Mouse (Mus musculus) cortical plate, adult 2 months (tissue): ENCODE data around the gene Hdgfl2. TPM values are rescaled to one million over a fixed set of nuclear protein-coding genes. Genes with fewer than 3 reads are reported as not detected.

Experiments
- H3K27ac ChIP-seq: fragments of 200-500 bp; 2 replicates; pipeline ENCODE4 v1.5.1; 2012; ENCODE audit warnings: low read length, control low read depth, inconsistent platforms; ENCODE audit not compliant: insufficient read depth
- H3K4me1 ChIP-seq: fragments of 200-500 bp; 2 replicates; pipeline ENCODE4 v1.6.1; 2011; ENCODE audit warnings: low read length; ENCODE audit not compliant: control insufficient read depth, insufficient read depth
- H3K4me3 ChIP-seq: fragments of 200-500 bp; 2 replicates; pipeline ENCODE4 v1.5.1; 2011; ENCODE audit warnings: mild to moderate bottlenecking, low read length, control low read depth; ENCODE audit not compliant: insufficient read depth
- CTCF ChIP-seq: fragments of 200-500 bp; IDR thresholded peaks from 2 replicates; pipeline ENCODE4 v1.5.1; 2011; ENCODE audit warnings: mild to moderate bottlenecking, control low read depth, low read length; ENCODE audit not compliant: insufficient read depth; ENCODE audit errors: extremely low read depth
- POLR2A ChIP-seq: fragments of 200-500 bp; IDR thresholded peaks from 2 replicates; pipeline ENCODE4 v1.6.1; 2011; ENCODE audit warnings: mild to moderate bottlenecking, low read length, control low read depth; ENCODE audit not compliant: insufficient read depth; ENCODE audit errors: extremely low read depth
- polyA plus RNA-seq: library from polyadenylated mRNA; depleted of rRNA; stranded (reverse); fragments of >200 nt; gene quantifications from 2 replicates; pipeline ENCODE4 v1.2.3, GENCODE M21; 2012

Gene Hdgfl2
- polyA plus RNA-seq, 1 experiment, result 126 TPM

DNA sequence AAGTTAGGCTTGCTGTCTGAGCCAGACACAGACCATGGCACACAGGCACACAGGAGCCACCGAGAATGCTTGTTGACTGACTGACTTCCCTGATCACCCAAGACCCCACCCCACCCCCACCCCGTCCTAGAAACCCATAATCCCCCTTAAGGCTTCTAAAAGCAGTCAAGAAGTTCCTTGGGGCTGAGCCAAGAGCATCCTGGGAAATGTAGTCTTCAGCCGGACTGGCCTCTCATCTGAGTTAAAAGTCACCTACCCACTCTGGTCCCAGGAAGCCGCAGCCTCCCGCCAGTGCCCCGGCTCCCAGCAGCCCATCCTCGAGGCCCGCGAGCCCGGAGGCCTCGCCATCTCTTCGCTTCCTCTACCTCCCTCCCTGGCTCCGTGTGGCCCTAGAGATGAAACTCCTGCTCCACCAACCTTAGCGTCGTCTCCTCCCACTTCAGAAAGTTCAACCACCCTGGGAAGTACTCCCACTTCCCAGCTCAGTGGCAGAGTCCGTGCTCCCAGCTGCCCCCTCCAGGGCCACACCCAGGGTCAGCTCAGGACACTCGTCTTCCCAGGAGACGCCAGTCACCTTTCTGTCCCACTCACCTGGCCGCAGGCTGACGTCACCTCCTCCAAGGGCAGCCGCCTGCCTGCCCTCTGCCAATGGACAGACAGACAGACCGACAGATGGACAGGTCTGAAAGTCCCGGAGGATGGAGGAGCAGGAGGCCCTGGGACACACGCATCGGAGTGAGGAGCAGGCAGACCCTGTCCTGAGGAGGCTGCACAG, 58.6 kb downstream of the Hdgfl2 start:
- no peak for TF ChIP-seq POLR2A
- no peak for TF ChIP-seq CTCF
- Histone ChIP-seq H3K27ac (no peak overlapping the region), H3K4me3 (peak overlapping the region; percentile 96), H3K4me1 (peaks cover 6% of the 10 kb centered on the region; the same call in 1 of the 2 replicates)

- Histone ChIP-seq H3K27ac (peak overlapping the region; percentile 59; the same call in 1 of the 2 replicates), H3K4me3 (peak overlapping the region; percentile 96), H3K4me1 (peaks cover 5% of the 10 kb centered on the region; the same call in 1 of the 2 replicates)
- TF ChIP-seq POLR2A, result no peak
- no peak for TF ChIP-seq CTCF
Observed at GRCm38 (mm10) chr17:56139355-56139754, 59.9 kb downstream of the Hdgfl2 start.

DNA sequence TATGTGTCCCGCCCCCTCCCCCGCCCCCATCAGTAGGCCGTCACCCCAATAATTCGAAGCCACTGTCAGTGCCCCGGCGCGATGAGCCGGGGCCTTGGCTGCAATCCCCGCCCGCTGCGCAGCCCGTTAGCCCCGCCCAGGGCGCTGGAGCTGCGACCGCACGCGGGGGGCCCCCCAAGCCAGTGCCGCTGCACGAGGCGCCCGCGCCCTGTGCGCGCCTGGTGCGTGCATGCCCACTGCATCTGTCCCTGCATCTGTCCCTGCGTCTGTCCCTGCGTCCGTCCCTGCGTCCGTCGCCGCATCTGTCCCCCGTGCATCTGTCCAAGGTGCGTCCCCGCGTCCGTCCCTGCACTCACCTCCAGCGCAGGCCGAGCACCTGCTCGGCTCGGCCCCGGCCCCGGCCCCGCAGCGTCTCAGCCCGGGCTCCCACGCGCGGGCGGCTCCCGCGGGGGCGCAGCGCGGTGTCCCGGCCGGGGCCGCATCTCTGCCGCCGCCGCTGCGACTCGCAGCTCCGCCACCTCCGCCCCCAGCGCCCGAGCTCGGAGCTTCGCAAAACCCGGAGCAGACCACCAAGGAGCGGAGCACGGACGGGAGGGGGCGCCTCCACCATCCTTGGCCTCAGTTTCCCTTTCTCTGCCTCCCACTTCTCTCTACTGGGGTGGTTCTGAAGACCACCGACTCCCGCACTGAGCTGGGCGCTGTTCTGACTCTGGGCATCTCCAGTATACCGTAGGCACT, 60.6 kb downstream of the Hdgfl2 start, which contains the start of gene Sema6b:
TSS of gene Sema6b (minus strand) at position 486 of the 738 bp plus-strand sequence.
- peaks cover 3% of the 10 kb centered on the region; the same call in 1 of the 2 replicates for H3K4me1 ChIP-seq

DNA sequence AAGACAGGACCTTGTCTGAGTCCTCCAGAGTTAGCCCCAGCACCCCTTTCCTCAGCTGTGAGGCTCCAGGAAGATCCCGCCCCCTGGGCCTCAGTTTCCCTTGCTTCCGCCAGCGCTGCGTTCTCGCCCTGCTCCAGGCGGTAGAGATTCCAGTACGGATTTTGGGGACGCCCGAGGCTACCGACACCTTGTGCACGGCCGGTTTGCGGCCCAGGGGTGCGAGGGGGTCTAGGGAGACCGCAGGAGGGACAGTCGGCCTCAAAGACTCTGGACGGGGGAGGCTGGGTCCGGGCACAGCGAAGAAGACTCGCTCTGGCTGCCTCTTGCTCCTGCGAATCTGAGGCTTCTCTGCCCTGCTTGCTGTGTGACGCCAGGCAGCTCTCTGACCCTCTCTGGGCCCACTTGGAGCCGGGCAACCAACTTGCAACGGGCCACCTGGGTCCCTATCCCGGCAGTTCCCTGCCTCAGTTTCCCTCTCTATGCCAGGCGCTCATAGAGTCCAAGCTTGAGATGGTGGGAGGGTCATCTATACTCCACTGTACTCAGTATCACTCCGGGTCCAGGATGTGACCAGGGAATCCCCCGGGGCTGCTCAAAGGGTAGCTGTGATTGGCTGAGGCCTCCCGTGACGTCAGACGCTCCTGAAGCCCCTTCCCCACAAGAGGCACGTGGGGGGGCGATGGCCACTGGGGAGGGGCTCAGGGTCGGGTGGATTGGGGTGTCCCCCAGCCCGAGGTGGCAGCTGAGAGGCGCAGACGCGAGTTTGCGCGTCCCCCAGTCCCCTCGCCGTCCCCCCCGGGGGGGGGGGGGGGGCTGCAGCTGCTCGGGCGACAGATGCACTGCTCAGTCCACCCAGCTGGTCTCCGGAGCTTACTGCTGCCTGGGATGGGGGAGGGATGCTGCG, 62.5 kb downstream of the Hdgfl2 start:
- no peaks in the 10 kb centered on the region; the same call in 1 of the 2 replicates for H3K4me1 ChIP-seq
- H3K27ac ChIP-seq, result 0 out of 2 replicates have a peak overlapping the region, but pooled peaks have one; percentile 27
- TF ChIP-seq CTCF (no peak), POLR2A (peak; percentile 22; the same call in 1 of the 2 replicates)
- H3K4me3 ChIP-seq, result peak overlapping the region; percentile 82

More for the DNA sequence above, 60.6 kb downstream of the Hdgfl2 start, which contains the start of gene Sema6b:
- H3K27ac ChIP-seq, result peak within 1 kb of the TSS; percentile 98
- TF ChIP-seq CTCF (no peak), POLR2A (no peak)
- peak within 1 kb of the TSS; percentile 96 for H3K4me3 ChIP-seq

- H3K27ac ChIP-seq, result no peak overlapping the region
- H3K4me1 ChIP-seq, result no peaks in the 10 kb centered on the region
- no peak overlapping the region for H3K4me3 ChIP-seq
- TF ChIP-seq POLR2A (no peak), CTCF (no peak)
Observed at GRCm38 (mm10) chr17:56144546-56144945, 65.1 kb downstream of the Hdgfl2 start.

GRCm38 (mm10) chr17:56146131-56146530, 66.7 kb downstream of the Hdgfl2 start:
- Histone ChIP-seq H3K4me3 (no peak overlapping the region), H3K27ac (no peak overlapping the region), H3K4me1 (no peaks in the 10 kb centered on the region)
- TF ChIP-seq CTCF (no peak), POLR2A (no peak)

GRCm38 (mm10) chr17:56147420-56147819, 68.0 kb downstream of the Hdgfl2 start:
- Histone ChIP-seq H3K27ac (no peak overlapping the region), H3K4me1 (no peaks in the 10 kb centered on the region), H3K4me3 (no peak overlapping the region)
- no peak for TF ChIP-seq POLR2A
- TF ChIP-seq CTCF, result no peak

DNA sequence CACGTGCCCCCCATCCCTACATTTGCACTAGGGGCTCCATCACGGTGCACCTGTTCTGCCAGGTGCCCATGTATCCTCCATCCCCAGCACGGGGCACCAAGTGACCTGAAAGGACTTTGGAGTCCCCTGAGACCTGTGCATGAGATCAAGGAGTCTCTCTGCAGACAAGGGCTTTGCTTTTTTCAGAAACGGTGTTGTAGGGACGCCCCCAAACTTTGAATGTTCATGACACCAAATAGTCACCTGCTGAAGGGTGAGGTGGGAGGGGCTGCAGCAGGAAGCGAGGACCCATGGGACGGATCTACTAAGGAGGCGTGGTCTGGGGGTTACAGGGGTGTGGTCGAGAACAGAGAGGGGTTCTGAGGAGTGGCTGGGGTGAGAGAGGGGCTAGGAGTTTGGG, 68.8 kb downstream of the Hdgfl2 start:
- Histone ChIP-seq H3K4me1 (no peaks in the 10 kb centered on the region), H3K4me3 (no peak overlapping the region; the same call in 1 of the 2 replicates), H3K27ac (no peak overlapping the region)
- TF ChIP-seq POLR2A (no peak), CTCF (no peak)
